In genomic region chr6:31929165-31929564, GRCm38 (mm10) we compare ENCODE assay signal across 22 mouse cellular contexts.
"Had no signal": no experiment of that assay in that cellular context is flagged by ENCODE, and none has a peak within 500 bp of the region (broad histone marks: within the 10 kb centered on the region; RNA-seq: fewer than 3 reads in every experiment).

No protein-coding gene starts in this region.

- H3K27ac ChIP-seq: kidney, postnatal 0 days; limb, embryonic 10.5 days; limb, embryonic 13.5 days; liver, embryonic 12.5 days; liver, embryonic 15.5 days; lung, embryonic 15.5 days; midbrain, embryonic 10.5 days; neural tube, embryonic 12.5 days; neural tube, embryonic 15.5 days had no signal

- H3K4me3 ChIP-seq: limb, embryonic 10.5 days; limb, embryonic 13.5 days; liver, embryonic 12.5 days; liver, embryonic 15.5 days; lung, embryonic 15.5 days; megakaryocyte, embryonic 14.5 days; midbrain, embryonic 10.5 days; neural tube, embryonic 12.5 days; neural tube, embryonic 15.5 days had no signal

- H3K36me3 ChIP-seq: limb, embryonic 10.5 days; limb, embryonic 13.5 days; liver, embryonic 12.5 days; liver, embryonic 15.5 days; lung, embryonic 15.5 days; midbrain, embryonic 10.5 days; neural tube, embryonic 12.5 days; neural tube, embryonic 15.5 days had no signal

- H3K27me3 ChIP-seq: limb, embryonic 13.5 days; liver, embryonic 12.5 days; liver, embryonic 15.5 days; lung, embryonic 15.5 days; megakaryocyte, embryonic 14.5 days; neural tube, embryonic 12.5 days; neural tube, embryonic 15.5 days had no signal

- DNase-seq: kidney, adult 2 months; kidney, postnatal 25 days; liver; lung, adult 18-20 months; lung, postnatal 10 days; lung, postnatal 36 days; midbrain, embryonic 14.5 days; right cerebral cortex, postnatal 14 days; spleen, adult 18-20 months; thymus, adult 18-20 months; thymus, postnatal 36 days had no signal

- ATAC-seq: intestine, postnatal 0 days; liver, embryonic 12.5 days had no signal

- H3K9ac ChIP-seq: limb, embryonic 13.5 days; liver, embryonic 12.5 days; liver, embryonic 15.5 days; lung, embryonic 15.5 days; neural tube, embryonic 12.5 days; neural tube, embryonic 15.5 days had no signal

- H3K9me3 ChIP-seq: limb, embryonic 10.5 days; limb, embryonic 13.5 days; liver, embryonic 12.5 days; liver, embryonic 15.5 days; lung, embryonic 15.5 days; megakaryocyte, embryonic 14.5 days; midbrain, embryonic 10.5 days; neural tube, embryonic 12.5 days; neural tube, embryonic 15.5 days had no signal

- H3K4me1 ChIP-seq: liver, embryonic 12.5 days; liver, embryonic 15.5 days; lung, embryonic 15.5 days; megakaryocyte, embryonic 14.5 days had no signal

- H3K4me2 ChIP-seq: limb, embryonic 13.5 days; liver, embryonic 12.5 days; liver, embryonic 15.5 days; lung, embryonic 15.5 days; neural tube, embryonic 12.5 days; neural tube, embryonic 15.5 days had no signal
